Mouse (Mus musculus) cortical plate, adult 2 months (tissue): ENCODE measurements around the gene Abi1.

Source experiments
- CTCF ChIP-seq: fragments of 200-500 bp; IDR thresholded peaks from 2 replicates; pipeline ENCODE4 v1.5.1; 2011; ENCODE audit warnings: mild to moderate bottlenecking, control low read depth, low read length; ENCODE audit not compliant: insufficient read depth; ENCODE audit errors: extremely low read depth
- POLR2A ChIP-seq: fragments of 200-500 bp; IDR thresholded peaks from 2 replicates; pipeline ENCODE4 v1.6.1; 2011; ENCODE audit warnings: mild to moderate bottlenecking, low read length, control low read depth; ENCODE audit not compliant: insufficient read depth; ENCODE audit errors: extremely low read depth

- TF ChIP-seq CTCF, result no peak
- TF ChIP-seq POLR2A, result no peak
Measured at GRCm38 (mm10) chr2:23016121-23016520, 23.9 kb downstream of the Abi1 start.
